Mouse (Mus musculus): ENCODE data around the gene Otoa.

The Otoa gene

GRCm38 (mm10) chr7:121081350-121081749 is at the start of gene Otoa:
Gene Otoa, plus strand, starts transcription at chr7:121081650.
- DNase-seq: no peak

GRCm38 (mm10) chr7:121033856-121034652 is 47.4 kb upstream of the Otoa start, which contains the start of gene Mettl9:
Gene Mettl9, plus strand, starts transcription at chr7:121034445.
- DNase-seq: peak; percentile 94

GRCm38 (mm10) chr7:121034701-121035141 is 46.7 kb upstream of the Otoa start:
- peak; percentile 83 for DNase-seq

GRCm38 (mm10) chr7:121035161-121035721 is 46.2 kb upstream of the Otoa start:
- peak; percentile 41 for DNase-seq

- DNase-seq: no peak
Measured at GRCm38 (mm10) chr7:121040595-121040994, 40.9 kb upstream of the Otoa start.

- no peak for DNase-seq
Measured at GRCm38 (mm10) chr7:121041989-121042388, 39.5 kb upstream of the Otoa start.

- DNase-seq: no peak
Measured at GRCm38 (mm10) chr7:121043004-121043403, 38.4 kb upstream of the Otoa start.

- DNase-seq: no peak
Measured at GRCm38 (mm10) chr7:121043510-121043909, 37.9 kb upstream of the Otoa start.

- DNase-seq: no peak
Measured at GRCm38 (mm10) chr7:121044251-121044650, 37.2 kb upstream of the Otoa start.

- DNase-seq: no peak
Measured at GRCm38 (mm10) chr7:121045671-121046453, 35.6 kb upstream of the Otoa start.

GRCm38 (mm10) chr7:121047624-121048023 is 33.8 kb upstream of the Otoa start:
- DNase-seq: no peak

- DNase-seq: no peak
Measured at GRCm38 (mm10) chr7:121053071-121053470, 28.4 kb upstream of the Otoa start.

GRCm38 (mm10) chr7:121059477-121060218 is 21.8 kb upstream of the Otoa start:
- DNase-seq: no peak

GRCm38 (mm10) chr7:121064309-121064708 is 17.1 kb upstream of the Otoa start:
- DNase-seq: no peak

GRCm38 (mm10) chr7:121071276-121071675 is 10.2 kb upstream of the Otoa start:
- no peak for DNase-seq

GRCm38 (mm10) chr7:121072506-121072905 is 8.9 kb upstream of the Otoa start:
- DNase-seq: no peak

- DNase-seq: no peak
Measured at GRCm38 (mm10) chr7:121074281-121074680, 7.2 kb upstream of the Otoa start, which contains the start of gene Igsf6. Gene Igsf6, minus strand, starts transcription at chr7:121074572.

- DNase-seq: peak; percentile 25
Measured at GRCm38 (mm10) chr7:121074801-121075400, 6.5 kb upstream of the Otoa start.

- DNase-seq: peak; percentile 44
Measured at GRCm38 (mm10) chr7:121075416-121075815, 6.0 kb upstream of the Otoa start.

- DNase-seq: no peak
Measured at GRCm38 (mm10) chr7:121077311-121077710, 4.1 kb upstream of the Otoa start.

- DNase-seq: peak; percentile 43
Measured at GRCm38 (mm10) chr7:121077829-121078228, 3.6 kb upstream of the Otoa start.

GRCm38 (mm10) chr7:121081816-121082215 is 366 bp downstream of the Otoa start:
- DNase-seq: no peak

All from cerebellum, adult 9-11 months (tissue).